Mouse (Mus musculus) liver, embryonic 13.5 days (tissue): Measurements from ENCODE around the gene Tec. TPM values are rescaled to one million over a fixed set of nuclear protein-coding genes. Genes with fewer than 3 reads are reported as not detected.

Experiments
- ATAC-seq: fragments of 200-750 bp; cut with Nextera tagmentation; 2 replicates; pipeline ENCODE4 v1.8.0; 2017; ENCODE audit warnings: low read depth, mild to moderate bottlenecking, moderate number of reproducible peaks, moderate library complexity
- DNase-seq: peaks from one replicate; pipeline ENCODE4 v3.0.0; 2022
- H3K27ac ChIP-seq: fragments of 300-500 bp; sonication (generic); 2 replicates; pipeline ENCODE4 v1.5.1; 2015; ENCODE audit warnings: moderate library complexity, mild to moderate bottlenecking, inconsistent platforms
- H3K27me3 ChIP-seq: fragments of 300-500 bp; sonication (generic); 2 replicates; pipeline ENCODE4 v1.6.1; 2015; ENCODE audit warnings: mild to moderate bottlenecking, inconsistent platforms
- H3K36me3 ChIP-seq: fragments of 300-500 bp; sonication (generic); 2 replicates; pipeline ENCODE4 v1.6.1; 2015; ENCODE audit warnings: mild to moderate bottlenecking, inconsistent platforms
- H3K4me1 ChIP-seq: fragments of 300-500 bp; sonication (generic); replicated peaks from 2 replicates; pipeline ENCODE4 v1.6.1; 2015; ENCODE audit warnings: inconsistent platforms
- H3K4me2 ChIP-seq: fragments of 300-500 bp; sonication (generic); 2 replicates; pipeline ENCODE4 v1.6.1; 2015; ENCODE audit warnings: inconsistent platforms, mild to moderate bottlenecking, moderate library complexity
- H3K4me3 ChIP-seq: fragments of 300-500 bp; sonication (generic); replicated peaks from 2 replicates; pipeline ENCODE4 v1.5.1; 2015; ENCODE audit warnings: mild to moderate bottlenecking, inconsistent platforms
- H3K9ac ChIP-seq: fragments of 300-500 bp; sonication (generic); 2 replicates; pipeline ENCODE4 v1.6.1; 2015; ENCODE audit warnings: mild to moderate bottlenecking, inconsistent platforms
- H3K9me3 ChIP-seq: fragments of 300-500 bp; sonication (generic); replicated peaks from 2 replicates; pipeline ENCODE4 v1.6.1; 2016; ENCODE audit warnings: inconsistent platforms
- WGBS: fragments of 180-500 bp; shearing (Covaris S2); methylation state at CpG from one replicate; pipeline ENCODE4 v1.1.7; 2015; ENCODE audit not compliant: insufficient replicate concordance; 5-methylcytosine and 5-hydroxymethylcytosine counted together
- polyA plus RNA-seq: library from polyadenylated mRNA; unstranded; fragments of >200 nt; fragmentation: Nextera tagmentation; extraction: Ambion mirVana; gene quantifications from 2 replicates; pipeline ENCODE4 v1.2.1, GENCODE M21; 2015

The Tec gene
- polyA plus RNA-seq, 1 experiment from 2014 or later, result 3.9 TPM

DNA sequence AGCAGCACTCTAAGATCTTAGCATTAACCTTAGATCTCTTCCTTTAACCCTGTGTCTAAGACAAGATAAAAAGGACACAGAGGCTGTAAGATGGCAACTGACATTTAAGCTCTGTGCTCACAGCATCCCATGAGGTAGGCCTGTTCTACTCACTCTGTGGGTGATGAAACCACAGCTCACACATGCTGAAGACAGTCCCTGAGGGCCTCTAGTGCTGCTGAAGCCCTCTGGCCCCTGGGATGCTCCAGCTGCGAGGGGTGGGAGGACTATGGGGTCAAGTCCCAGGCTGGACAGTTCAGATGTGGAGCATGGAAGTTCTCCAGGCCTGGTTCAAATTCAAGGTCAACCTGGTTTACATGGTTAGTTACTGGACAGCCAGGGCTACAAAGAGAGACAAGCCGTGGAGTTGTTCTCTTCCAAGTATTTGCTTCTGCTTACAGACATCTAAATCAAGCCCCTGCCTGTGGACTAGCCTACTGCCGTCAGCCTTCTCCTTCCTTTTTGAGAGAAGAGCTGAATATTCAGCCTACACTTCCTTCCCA, 74.9 kb downstream of the Tec start:
- Histone ChIP-seq H3K9me3 (no peaks in the 10 kb centered on the region), H3K4me3 (no peak overlapping the region), H3K27me3 (no peaks in the 10 kb centered on the region), H3K27ac (no peak overlapping the region), H3K4me1 (0 out of 2 replicates have a peak, but pooled peaks cover 7% of the 10 kb centered on the region), H3K4me2 (no peak overlapping the region), H3K36me3 (no peaks in the 10 kb centered on the region), H3K9ac (no peak overlapping the region)
- DNase-seq (no peak), ATAC-seq (no peak)
- WGBS, result 47% methylated on average over 3 of the region's 3 CpGs

- H3K36me3 ChIP-seq, result no peaks in the 10 kb centered on the region
- H3K4me2 ChIP-seq, result no peak overlapping the region
- no peak overlapping the region for H3K27ac ChIP-seq
- 23% methylated on average over 6 of the region's 6 CpGs for WGBS
- no peak overlapping the region for H3K4me3 ChIP-seq
- H3K9me3 ChIP-seq, result no peaks in the 10 kb centered on the region
- 0 out of 2 replicates have a peak, but pooled peaks cover 7% of the 10 kb centered on the region for H3K4me1 ChIP-seq
- DNase-seq, result no peak
- ATAC-seq, result no peak
- no peak overlapping the region for H3K9ac ChIP-seq
- no peaks in the 10 kb centered on the region for H3K27me3 ChIP-seq
These were observed 76.5 kb downstream of the Tec start for GRCm38 (mm10) chr5:72791789-72792188.

DNA sequence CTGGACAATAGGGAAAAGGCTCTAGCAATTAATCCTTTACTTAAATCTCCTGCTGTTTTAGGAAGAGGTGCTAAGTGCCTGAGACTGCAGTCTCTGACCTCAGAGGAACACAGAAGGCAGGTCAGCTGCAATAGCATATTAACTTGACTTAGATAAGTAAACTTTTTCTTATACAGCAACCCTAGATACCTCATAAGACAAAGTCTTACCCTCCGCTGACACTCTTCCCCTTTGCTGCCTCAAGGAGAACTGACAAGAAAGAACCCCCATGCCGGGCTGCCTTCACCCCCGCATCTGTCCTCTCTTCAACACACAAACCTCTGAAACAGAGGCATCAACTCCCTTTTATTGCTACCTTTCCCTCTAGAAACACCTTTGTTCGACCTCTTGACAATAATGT, 76.9 kb downstream of the Tec start:
- H3K36me3 ChIP-seq, result no peaks in the 10 kb centered on the region
- no peak overlapping the region for H3K9ac ChIP-seq
- H3K27ac ChIP-seq, result no peak overlapping the region
- no peaks in the 10 kb centered on the region for H3K27me3 ChIP-seq
- H3K9me3 ChIP-seq, result no peaks in the 10 kb centered on the region
- 55% methylated on average over 4 of the region's 4 CpGs for WGBS
- H3K4me3 ChIP-seq, result no peak overlapping the region
- ATAC-seq, result no peak
- H3K4me1 ChIP-seq, result 0 out of 2 replicates have a peak, but pooled peaks cover 7% of the 10 kb centered on the region
- no peak overlapping the region for H3K4me2 ChIP-seq
- no peak for DNase-seq

GRCm38 (mm10) chr5:72785451-72785850, 82.8 kb downstream of the Tec start:
- Histone ChIP-seq H3K4me3 (no peak overlapping the region), H3K27me3 (no peaks in the 10 kb centered on the region), H3K4me1 (no peaks in the 10 kb centered on the region), H3K4me2 (no peak overlapping the region), H3K9ac (no peak overlapping the region), H3K9me3 (no peaks in the 10 kb centered on the region), H3K27ac (no peak overlapping the region), H3K36me3 (no peaks in the 10 kb centered on the region)
- DNase-seq (no peak), ATAC-seq (no peak)
- 61% methylated on average over 4 of the region's 4 CpGs for WGBS

DNA sequence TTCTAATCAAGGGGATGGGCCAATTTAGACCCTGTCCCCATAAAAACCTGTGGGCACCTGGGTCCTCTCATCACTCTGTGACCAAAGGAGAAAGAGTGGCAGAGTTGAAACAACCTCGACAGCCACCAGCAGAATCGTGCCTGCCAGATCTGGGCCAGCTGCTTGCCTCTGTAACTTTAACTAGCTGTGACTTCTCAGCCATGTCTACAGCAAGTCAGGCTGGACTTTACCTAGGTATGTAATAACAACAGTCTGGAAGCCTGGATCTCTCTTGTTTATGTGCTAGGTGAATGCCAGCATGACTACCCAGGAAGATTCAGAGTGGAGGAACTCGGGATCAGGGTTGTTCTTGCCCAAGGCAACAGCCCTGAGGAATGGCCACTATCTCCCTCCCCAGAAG, 83.6 kb downstream of the Tec start:
- WGBS, result 59% methylated on average over 3 of the region's 3 CpGs

DNA sequence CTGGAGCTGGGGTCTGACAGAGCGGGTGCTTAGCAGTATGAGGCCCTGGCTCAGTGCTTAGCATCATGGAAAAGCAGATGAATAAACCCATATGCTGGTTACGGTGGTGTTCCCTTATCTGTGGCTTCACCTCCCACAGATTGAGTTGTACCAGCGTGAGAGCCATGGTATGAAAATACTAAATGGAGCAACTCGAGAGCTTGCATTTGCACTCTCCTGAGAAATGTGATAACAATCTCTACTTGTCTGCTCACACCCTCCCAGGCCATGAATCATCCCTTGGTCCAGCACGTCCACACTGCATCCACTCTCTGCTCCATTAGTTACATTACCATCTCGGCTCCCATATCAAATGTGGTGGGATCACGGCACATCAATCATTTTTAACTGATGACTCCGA, 84.3 kb downstream of the Tec start:
- ATAC-seq, result no peak
- H3K27ac ChIP-seq, result no peak overlapping the region

More for the DNA sequence above, 83.6 kb downstream of the Tec start:
- no peak overlapping the region for H3K4me2 ChIP-seq
- no peaks in the 10 kb centered on the region for H3K9me3 ChIP-seq
- no peaks in the 10 kb centered on the region for H3K4me1 ChIP-seq
- no peak overlapping the region for H3K9ac ChIP-seq
- no peaks in the 10 kb centered on the region for H3K27me3 ChIP-seq
- DNase-seq, result no peak
- H3K36me3 ChIP-seq, result no peaks in the 10 kb centered on the region
- ATAC-seq, result no peak
- H3K27ac ChIP-seq, result no peak overlapping the region
- no peak overlapping the region for H3K4me3 ChIP-seq

DNA sequence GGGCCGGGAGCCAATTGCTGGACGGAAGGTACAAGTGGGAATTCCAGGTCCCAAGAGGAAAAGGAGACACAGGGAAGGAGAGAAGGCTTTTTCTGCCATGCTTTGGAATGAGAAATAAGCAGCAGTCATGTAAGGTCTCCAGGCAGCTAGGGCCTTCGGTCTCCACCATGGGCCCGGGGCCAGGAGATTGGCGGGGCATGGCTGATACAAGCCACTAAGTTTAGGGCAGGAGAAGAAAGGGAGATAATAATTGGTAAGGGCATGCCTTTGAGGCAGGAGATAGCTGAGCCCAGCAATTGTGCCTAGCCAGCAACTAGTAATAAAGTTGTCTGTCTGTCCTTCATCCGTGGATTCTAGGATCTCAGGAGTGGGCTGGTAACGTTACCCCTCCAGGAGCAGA, 85.2 kb downstream of the Tec start:
- no peak for DNase-seq
- Histone ChIP-seq H3K27me3 (no peaks in the 10 kb centered on the region), H3K27ac (no peak overlapping the region), H3K9ac (no peak overlapping the region), H3K4me3 (no peak overlapping the region), H3K36me3 (no peaks in the 10 kb centered on the region), H3K4me2 (no peak overlapping the region), H3K4me1 (no peaks in the 10 kb centered on the region), H3K9me3 (no peaks in the 10 kb centered on the region)
- 70% methylated on average over 7 of the region's 7 CpGs for WGBS
- ATAC-seq, result no peak

More for the DNA sequence above, 84.3 kb downstream of the Tec start:
- Histone ChIP-seq H3K4me3 (no peak overlapping the region), H3K27me3 (no peaks in the 10 kb centered on the region), H3K9ac (no peak overlapping the region), H3K36me3 (no peaks in the 10 kb centered on the region), H3K9me3 (no peaks in the 10 kb centered on the region), H3K4me2 (no peak overlapping the region), H3K4me1 (no peaks in the 10 kb centered on the region)
- no peak for DNase-seq
- 66% methylated on average over 8 of the region's 8 CpGs for WGBS

GRCm38 (mm10) chr5:72781776-72782175, 86.5 kb downstream of the Tec start:
- Histone ChIP-seq H3K4me3 (no peak overlapping the region), H3K27ac (no peak overlapping the region), H3K4me1 (no peaks in the 10 kb centered on the region), H3K9me3 (no peaks in the 10 kb centered on the region), H3K27me3 (no peaks in the 10 kb centered on the region), H3K9ac (no peak overlapping the region), H3K4me2 (no peak overlapping the region), H3K36me3 (no peaks in the 10 kb centered on the region)
- ATAC-seq (no peak), DNase-seq (no peak)
- WGBS, result 72% methylated on average over 11 of the region's 11 CpGs

DNA sequence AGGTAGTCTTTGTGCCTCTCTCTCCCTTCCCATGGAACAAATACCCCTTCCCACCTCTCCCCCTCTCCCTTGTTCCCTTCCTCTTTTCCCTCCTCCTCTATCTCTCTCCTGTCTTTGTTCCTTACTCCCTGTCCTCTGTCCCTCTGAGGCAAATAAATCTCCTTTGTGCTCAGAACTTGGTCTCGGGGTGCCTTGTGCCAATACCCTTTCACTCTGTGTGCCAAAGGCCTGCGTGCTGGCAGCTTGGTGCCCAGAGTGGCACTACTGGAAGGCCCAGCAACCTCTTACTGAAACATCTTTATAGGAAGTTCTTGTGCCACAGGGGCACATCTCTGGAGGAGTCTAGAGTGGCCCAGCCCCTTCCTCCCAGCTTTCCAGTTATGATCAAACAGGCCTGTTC, 91.7 kb downstream of the Tec start:
- ATAC-seq, result no peak
- no peak overlapping the region for H3K27ac ChIP-seq
- no peak overlapping the region for H3K4me2 ChIP-seq
- DNase-seq, result no peak
- H3K9ac ChIP-seq, result no peak overlapping the region
- no peaks in the 10 kb centered on the region for H3K36me3 ChIP-seq
- WGBS, result 80% methylated on average over 2 of the region's 2 CpGs
- H3K4me3 ChIP-seq, result no peak overlapping the region
- H3K27me3 ChIP-seq, result no peaks in the 10 kb centered on the region
- no peaks in the 10 kb centered on the region for H3K9me3 ChIP-seq
- no peaks in the 10 kb centered on the region for H3K4me1 ChIP-seq

GRCm38 (mm10) chr5:72776127-72776526, 92.2 kb downstream of the Tec start:
- Histone ChIP-seq H3K9ac (no peak overlapping the region), H3K9me3 (no peaks in the 10 kb centered on the region), H3K27ac (no peak overlapping the region), H3K27me3 (no peaks in the 10 kb centered on the region), H3K36me3 (no peaks in the 10 kb centered on the region), H3K4me3 (no peak overlapping the region), H3K4me1 (no peaks in the 10 kb centered on the region), H3K4me2 (no peak overlapping the region)
- DNase-seq (no peak), ATAC-seq (no peak)
- WGBS, result 37% methylated on average over 2 of the region's 2 CpGs

- Histone ChIP-seq H3K27me3 (no peaks in the 10 kb centered on the region), H3K9me3 (no peaks in the 10 kb centered on the region), H3K4me1 (no peaks in the 10 kb centered on the region), H3K36me3 (no peaks in the 10 kb centered on the region), H3K4me3 (no peak overlapping the region), H3K27ac (no peak overlapping the region), H3K4me2 (no peak overlapping the region), H3K9ac (no peak overlapping the region)
- DNase-seq (no peak), ATAC-seq (no peak)
- WGBS, result 66% methylated on average over 6 of the region's 6 CpGs
These were observed 98.4 kb downstream of the Tec start for GRCm38 (mm10) chr5:72769841-72770240.

DNA sequence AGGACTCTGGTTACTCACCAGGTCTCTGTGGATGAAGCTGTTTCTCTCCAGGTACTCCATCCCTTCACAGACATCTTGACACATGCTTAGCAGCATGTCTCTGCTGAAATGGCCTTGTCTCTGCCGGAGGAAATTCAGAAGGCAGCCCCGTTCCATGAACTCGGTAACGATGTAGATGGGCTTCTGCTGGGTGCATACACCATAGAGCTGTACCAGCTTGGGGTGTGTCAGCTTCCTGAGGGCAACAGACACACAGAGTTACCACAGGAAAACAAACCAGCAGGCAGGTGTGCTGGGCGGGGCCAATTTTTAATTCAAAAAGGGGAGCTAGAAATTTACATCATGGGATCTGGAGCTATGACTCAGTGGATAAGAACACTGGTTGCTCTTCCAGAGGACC, 104.7 kb downstream of the Tec start:
- Histone ChIP-seq H3K9ac (no peak overlapping the region), H3K27ac (no peak overlapping the region), H3K4me1 (peaks cover 15% of the 10 kb centered on the region), H3K9me3 (no peaks in the 10 kb centered on the region), H3K27me3 (no peaks in the 10 kb centered on the region), H3K4me2 (no peak overlapping the region), H3K36me3 (0 out of 2 replicates have a peak, but pooled peaks cover 2% of the 10 kb centered on the region), H3K4me3 (no peak overlapping the region)
- 63% methylated on average over 5 of the region's 5 CpGs for WGBS
- no peak for ATAC-seq
- DNase-seq, result no peak
